Mouse (Mus musculus) lung, postnatal 4 days (tissue): Measurements from ENCODE around the gene Rbm47.

Experiments used
- DNase-seq, 2 experiments: peaks; one replicate each; pipeline ENCODE4 v3.0.0; 2021

The Rbm47 gene

GRCm38 (mm10) chr5:66061667-66062045, 111.3 kb downstream of the Rbm47 start:
- DNase-seq: no peak

- DNase-seq: no peak
These were observed 114.1 kb downstream of the Rbm47 start for GRCm38 (mm10) chr5:66058844-66059243.

GRCm38 (mm10) chr5:66056680-66057079, 116.2 kb downstream of the Rbm47 start:
- no peak for DNase-seq

GRCm38 (mm10) chr5:66054394-66054793, 118.5 kb downstream of the Rbm47 start:
- DNase-seq: no peak

- DNase-seq: no peak
These were observed 120.0 kb downstream of the Rbm47 start for GRCm38 (mm10) chr5:66052777-66053548.

- DNase-seq: no peak
These were observed 122.1 kb downstream of the Rbm47 start for GRCm38 (mm10) chr5:66050841-66051240.

GRCm38 (mm10) chr5:66046356-66046755, 126.6 kb downstream of the Rbm47 start:
- no peak for DNase-seq

GRCm38 (mm10) chr5:66043897-66044296, 129.0 kb downstream of the Rbm47 start:
- DNase-seq: no peak

GRCm38 (mm10) chr5:66042651-66043340, 130.1 kb downstream of the Rbm47 start:
- DNase-seq: no peak

GRCm38 (mm10) chr5:66040744-66041279, 132.1 kb downstream of the Rbm47 start:
- no peak for DNase-seq

GRCm38 (mm10) chr5:66039813-66040212, 133.1 kb downstream of the Rbm47 start:
- no peak for DNase-seq

GRCm38 (mm10) chr5:66037066-66037465, 135.9 kb downstream of the Rbm47 start:
- DNase-seq: no peak

GRCm38 (mm10) chr5:66036440-66037054, 136.4 kb downstream of the Rbm47 start:
- DNase-seq: no peak

GRCm38 (mm10) chr5:66034375-66035195, 138.3 kb downstream of the Rbm47 start:
- DNase-seq: no peak

GRCm38 (mm10) chr5:66032826-66033225, 140.1 kb downstream of the Rbm47 start:
- no peak for DNase-seq

GRCm38 (mm10) chr5:66031699-66032098, 141.2 kb downstream of the Rbm47 start:
- no peak for DNase-seq

GRCm38 (mm10) chr5:66028232-66028631, 144.7 kb downstream of the Rbm47 start:
- DNase-seq: no peak

GRCm38 (mm10) chr5:66027206-66027605, 145.7 kb downstream of the Rbm47 start:
- no peak for DNase-seq

GRCm38 (mm10) chr5:66026796-66027195, 146.1 kb downstream of the Rbm47 start:
- no peak for DNase-seq

- no peak for DNase-seq
These were observed 157.4 kb downstream of the Rbm47 start for GRCm38 (mm10) chr5:66015449-66015961.

GRCm38 (mm10) chr5:66014437-66014836, 158.5 kb downstream of the Rbm47 start:
- DNase-seq: no peak

- DNase-seq: no peak
These were observed 158.9 kb downstream of the Rbm47 start for GRCm38 (mm10) chr5:66013999-66014398.
